Mouse (Mus musculus): ENCODE data around the gene Id3. TPM values are rescaled to one million over a fixed set of nuclear protein-coding genes. Genes with fewer than 3 reads are reported as not detected.

Id3 gene
- polyA plus RNA-seq (2014; fragmentation: Illumina TruSeq; extraction: RNeasy Lipid Tissue Mini Kit (QIAGEN cat#74804); ENCODE audit: low read depth, low replicate concordance): not detected

DNA sequence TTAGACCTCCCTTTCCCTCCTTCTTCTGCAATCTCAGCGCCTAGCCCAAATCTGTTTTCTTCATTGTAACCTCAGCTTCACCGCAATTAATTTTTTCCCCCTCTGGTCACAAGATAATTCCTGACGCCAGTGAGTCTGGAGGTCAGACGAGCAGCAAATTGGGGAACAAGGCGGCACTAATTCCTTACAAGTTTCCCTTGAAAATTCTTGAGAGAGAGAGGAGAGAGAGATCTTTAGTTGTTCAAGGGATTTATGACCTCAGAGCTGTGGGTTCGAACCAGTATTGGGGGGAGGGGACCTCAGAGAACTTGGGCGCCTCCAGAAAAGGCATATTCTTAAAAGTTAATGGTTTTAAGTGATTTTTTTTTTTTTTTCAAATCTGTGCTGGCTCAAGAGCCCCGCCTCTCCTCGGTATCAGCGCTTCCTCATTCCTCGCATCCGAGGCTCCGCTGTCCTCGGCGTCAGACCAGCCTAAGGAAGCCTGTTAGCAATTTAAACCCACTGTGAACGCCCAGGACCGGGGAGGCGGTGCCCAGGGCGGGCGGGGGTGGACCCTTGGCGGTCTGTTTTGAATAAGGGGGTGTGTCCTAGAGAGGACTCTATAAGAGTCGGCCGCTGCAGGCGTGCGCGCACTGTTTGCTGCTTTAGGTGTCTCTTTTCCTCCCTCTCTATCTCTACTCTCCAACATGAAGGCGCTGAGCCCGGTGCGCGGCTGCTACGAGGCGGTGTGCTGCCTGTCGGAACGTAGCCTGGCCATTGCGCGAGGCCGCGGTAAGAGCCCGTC, at the start of gene Id3:
Gene Id3 (plus strand): TSS at position 305 of the 784 bp plus-strand sequence.

DNA sequence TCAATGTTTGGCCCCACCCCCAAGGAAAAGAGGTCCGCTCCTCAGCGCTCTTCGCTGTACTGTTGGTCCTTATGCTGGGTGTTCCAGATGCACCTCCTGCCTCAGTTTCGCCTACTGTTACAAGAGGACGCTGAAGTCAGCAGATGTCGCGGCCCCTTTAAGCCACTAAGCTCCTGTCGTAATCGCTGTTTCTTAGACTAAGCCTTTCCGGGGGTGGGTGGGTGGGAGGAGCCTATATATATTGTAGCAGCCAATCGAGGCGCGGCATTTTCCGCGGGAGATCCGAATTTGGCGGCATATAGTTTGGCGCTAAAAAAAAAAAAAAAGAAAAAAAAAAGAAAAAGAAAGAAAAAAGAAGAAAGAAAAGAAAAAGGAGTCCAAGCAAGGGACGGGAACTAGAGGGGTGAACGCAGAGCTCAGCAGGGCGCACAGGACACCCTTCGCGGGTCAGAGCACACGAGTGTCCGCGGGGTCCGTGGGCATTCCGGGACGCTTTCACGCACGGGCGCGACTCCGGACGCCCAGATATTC, 28.8 kb downstream of the Id3 start, which contains the start of gene E2f2:
Gene E2f2 (plus strand): TSS at position 384 of the 531 bp plus-strand sequence.

Other genes starting within 250 kb of the Id3 start
- 0.22 TPM for gene Cnr2, start 248.1 kb upstream of the Id3 start, polyA plus RNA-seq (2014; fragmentation: Illumina TruSeq; extraction: RNeasy Lipid Tissue Mini Kit (QIAGEN cat#74804); ENCODE audit: low read depth, low replicate concordance)
- 30.9 TPM for gene Fuca1, start 222.8 kb upstream of the Id3 start, polyA plus RNA-seq (2014; fragmentation: Illumina TruSeq; extraction: RNeasy Lipid Tissue Mini Kit (QIAGEN cat#74804); ENCODE audit: low read depth, low replicate concordance)
- 1.6 TPM for gene Hmgcl, start 197.0 kb upstream of the Id3 start, polyA plus RNA-seq (2014; fragmentation: Illumina TruSeq; extraction: RNeasy Lipid Tissue Mini Kit (QIAGEN cat#74804); ENCODE audit: low read depth, low replicate concordance)
- not detected for gene Gale, start 179.8 kb upstream of the Id3 start, polyA plus RNA-seq (2014; fragmentation: Illumina TruSeq; extraction: RNeasy Lipid Tissue Mini Kit (QIAGEN cat#74804); ENCODE audit: low read depth, low replicate concordance)
- 0.25 TPM for gene Lypla2, start 170.9 kb upstream of the Id3 start, polyA plus RNA-seq (2014; fragmentation: Illumina TruSeq; extraction: RNeasy Lipid Tissue Mini Kit (QIAGEN cat#74804); ENCODE audit: low read depth, low replicate concordance)
- gene Pithd1, start 156.2 kb upstream of the Id3 start, polyA plus RNA-seq (2014; fragmentation: Illumina TruSeq; extraction: RNeasy Lipid Tissue Mini Kit (QIAGEN cat#74804); ENCODE audit: low read depth, low replicate concordance): 63.0 TPM
- gene Eloa, start 121.7 kb upstream of the Id3 start, polyA plus RNA-seq (2014; fragmentation: Illumina TruSeq; extraction: RNeasy Lipid Tissue Mini Kit (QIAGEN cat#74804); ENCODE audit: low read depth, low replicate concordance): 23.1 TPM
- gene Rpl11, start 90.1 kb upstream of the Id3 start, polyA plus RNA-seq (2014; fragmentation: Illumina TruSeq; extraction: RNeasy Lipid Tissue Mini Kit (QIAGEN cat#74804); ENCODE audit: low read depth, low replicate concordance): 175 TPM
- 0.27 TPM for gene E2f2, start 28.9 kb downstream of the Id3 start, polyA plus RNA-seq (2014; fragmentation: Illumina TruSeq; extraction: RNeasy Lipid Tissue Mini Kit (QIAGEN cat#74804); ENCODE audit: low read depth, low replicate concordance)
- gene Asap3, start 62.9 kb downstream of the Id3 start, polyA plus RNA-seq (2014; fragmentation: Illumina TruSeq; extraction: RNeasy Lipid Tissue Mini Kit (QIAGEN cat#74804); ENCODE audit: low read depth, low replicate concordance): 0.35 TPM
- gene Tcea3, start 104.2 kb downstream of the Id3 start, polyA plus RNA-seq (2014; fragmentation: Illumina TruSeq; extraction: RNeasy Lipid Tissue Mini Kit (QIAGEN cat#74804); ENCODE audit: low read depth, low replicate concordance): 0.67 TPM
- gene Zfp46, start 141.2 kb downstream of the Id3 start, polyA plus RNA-seq (2014; fragmentation: Illumina TruSeq; extraction: RNeasy Lipid Tissue Mini Kit (QIAGEN cat#74804); ENCODE audit: low read depth, low replicate concordance): 3.5 TPM
- 207 TPM for gene Hnrnpr, start 167.4 kb downstream of the Id3 start, polyA plus RNA-seq (2014; fragmentation: Illumina TruSeq; extraction: RNeasy Lipid Tissue Mini Kit (QIAGEN cat#74804); ENCODE audit: low read depth, low replicate concordance)